Mouse (Mus musculus) frontal cortex, postnatal 25 days (tissue): ENCODE results near the gene Fitm1.

Experiments
- DNase-seq, 2 experiments: peaks; one replicate each; pipeline ENCODE4 v3.0.0; 2022; ENCODE audit warnings: low spot score in 2 of 2

The Fitm1 gene

DNA sequence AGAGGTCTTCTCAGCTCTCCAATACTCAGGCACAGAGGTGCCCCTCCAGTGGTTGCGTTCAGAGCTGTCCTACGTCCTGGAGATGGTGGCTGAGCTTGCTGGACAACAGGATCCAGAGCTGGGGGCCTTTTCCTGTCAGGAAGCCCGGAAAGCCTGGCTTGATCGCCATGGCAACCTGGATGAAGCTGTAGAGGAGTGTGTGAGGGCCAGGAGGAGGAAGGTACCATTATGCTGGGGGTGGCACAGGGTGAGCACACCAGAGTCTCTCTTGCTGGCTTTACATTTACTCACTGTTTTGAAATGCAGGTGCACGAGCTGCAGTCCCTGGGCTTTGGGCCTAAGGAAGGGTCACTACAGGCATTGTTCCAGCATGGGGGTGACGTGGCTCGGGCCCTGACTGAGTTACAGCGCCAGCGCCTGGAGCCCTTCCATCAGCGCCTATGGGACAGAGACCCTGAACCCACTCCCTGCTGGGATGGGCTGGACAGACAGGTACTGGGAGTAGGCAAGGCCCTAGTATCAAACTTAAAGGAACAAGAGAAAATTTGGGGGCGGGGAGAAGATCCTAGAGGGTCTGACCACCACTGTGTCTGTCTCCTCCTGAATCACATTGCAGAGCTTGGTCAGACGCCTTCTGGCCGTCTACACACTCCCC, 20.7 kb downstream of the Fitm1 start:
- DNase-seq, result no peak

GRCm38 (mm10) chr14:55598521-55599390, 23.3 kb downstream of the Fitm1 start:
- DNase-seq, result no peak

GRCm38 (mm10) chr14:55603271-55603632, 27.8 kb downstream of the Fitm1 start, which contains the start of gene Irf9:
Gene Irf9, plus strand, starts transcription at chr14:55603571.
- DNase-seq, result no peak

DNA sequence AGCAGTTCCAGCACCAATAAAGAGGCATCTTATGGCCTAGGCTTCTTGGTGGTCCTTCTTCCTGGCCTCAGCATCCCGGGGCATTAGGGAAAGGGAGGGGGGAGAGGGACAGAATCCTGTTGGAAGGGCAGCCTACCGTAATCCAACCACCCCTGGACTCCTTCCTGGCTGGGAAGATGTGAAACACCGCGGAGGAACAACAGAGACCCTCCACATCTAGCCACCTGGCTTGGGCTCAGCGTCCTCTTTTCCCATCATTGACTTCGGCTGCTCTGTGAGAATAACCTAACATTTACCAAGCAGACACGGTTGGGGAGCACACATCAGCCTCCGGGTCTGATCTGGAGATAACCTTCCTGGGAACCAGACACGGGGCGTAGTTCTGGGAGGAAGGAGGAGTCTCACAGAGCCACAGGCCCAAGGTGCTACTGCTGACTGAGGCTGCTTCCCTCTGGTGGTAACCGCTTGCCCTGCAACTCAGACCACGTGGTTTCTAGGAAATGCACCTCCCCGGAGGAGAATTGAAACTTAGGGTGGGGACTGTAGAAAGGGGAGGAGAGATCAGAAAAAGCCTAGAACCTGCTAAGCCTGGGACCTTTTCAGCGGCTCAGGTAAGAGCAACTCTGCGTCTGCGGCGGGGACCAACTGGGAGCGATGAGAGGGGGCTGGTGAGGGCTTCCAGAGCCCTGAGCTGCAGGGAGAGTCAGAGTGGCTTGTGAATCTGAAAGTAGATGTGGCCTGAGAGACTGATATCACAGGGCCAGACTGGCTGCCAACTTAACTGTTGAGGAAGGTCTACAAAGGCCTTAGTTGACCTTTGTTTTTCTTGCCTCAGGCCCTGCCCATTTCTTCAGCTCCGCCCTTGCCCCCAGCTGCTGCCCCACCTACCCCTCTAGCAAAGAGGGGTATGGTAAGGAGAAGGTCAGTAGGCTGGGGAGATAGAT, 28.5 kb downstream of the Fitm1 start:
- DNase-seq, result peak; percentile 75 to 78

GRCm38 (mm10) chr14:55604823-55605222, 29.4 kb downstream of the Fitm1 start:
- no peak for DNase-seq

- no peak for DNase-seq
These were observed 30.5 kb downstream of the Fitm1 start for GRCm38 (mm10) chr14:55605743-55606459.

DNA sequence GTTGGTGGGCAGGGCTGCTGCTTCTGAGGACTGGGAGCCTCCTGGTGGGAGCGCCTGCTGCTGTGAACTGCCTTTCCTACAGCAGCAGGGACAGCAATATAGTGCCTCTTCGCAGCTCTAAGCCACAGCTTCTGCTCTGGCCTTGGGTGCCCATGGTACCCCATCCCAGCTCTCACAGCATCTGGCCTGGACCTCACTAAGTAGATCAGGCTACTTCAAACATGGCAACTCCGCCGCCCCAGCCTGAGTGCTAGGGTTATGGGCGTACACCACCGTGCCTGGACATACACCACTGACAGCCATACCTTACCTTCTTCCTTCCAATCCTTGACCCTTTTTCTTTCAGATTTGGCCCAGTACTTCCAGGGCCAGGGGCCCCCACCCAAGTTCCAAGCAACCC, 32.9 kb downstream of the Fitm1 start:
- DNase-seq, result no peak

GRCm38 (mm10) chr14:55613346-55613745, 37.9 kb downstream of the Fitm1 start:
- DNase-seq, result no peak

- no peak for DNase-seq
These were observed 39.3 kb downstream of the Fitm1 start for GRCm38 (mm10) chr14:55614565-55615178.

- no peak for DNase-seq
These were observed 40.5 kb downstream of the Fitm1 start for GRCm38 (mm10) chr14:55615876-55616275.

DNA sequence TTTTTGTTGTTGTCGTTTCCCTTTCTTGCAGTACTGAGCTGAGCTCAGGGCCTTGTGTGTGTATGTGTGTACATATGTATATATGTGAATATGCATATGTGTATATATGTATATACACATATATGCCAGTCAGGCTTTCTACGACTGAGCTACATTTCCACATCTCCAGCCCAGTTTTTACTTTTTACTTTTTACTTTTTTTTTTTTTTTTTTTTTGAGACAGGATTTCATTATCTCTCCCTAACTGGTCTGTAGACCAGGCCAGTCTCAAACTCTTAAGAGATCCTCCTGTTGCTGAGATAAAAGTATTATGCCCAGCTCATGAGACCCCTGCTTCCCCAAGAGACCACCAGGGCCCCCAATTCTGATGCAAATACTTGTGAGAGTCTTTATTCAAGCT, 41.4 kb downstream of the Fitm1 start:
- no peak for DNase-seq

DNA sequence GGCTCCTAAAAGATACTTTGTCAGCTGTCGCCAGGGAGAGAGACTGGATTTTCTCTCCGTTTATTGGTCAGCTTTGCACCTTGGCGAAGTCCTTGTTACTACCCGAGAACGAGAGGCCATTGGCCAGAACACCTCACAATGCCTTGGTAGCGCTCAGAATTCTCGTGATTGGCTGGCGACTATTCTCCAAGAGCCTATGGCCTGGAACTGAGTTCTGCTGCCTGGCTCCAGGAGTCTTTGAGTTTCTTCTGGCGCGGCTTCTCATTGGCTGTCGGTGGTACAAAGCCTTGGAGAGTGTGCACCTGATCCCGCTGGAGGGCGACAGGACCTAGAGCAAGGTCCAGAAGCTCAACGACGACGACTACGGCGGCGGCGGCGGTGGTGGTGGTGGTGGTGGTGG, 42.4 kb downstream of the Fitm1 start, which contains the start of gene Rec8:
Rec8 (plus strand) TSS at position 216 of the 400 bp plus-strand sequence.
- no peak for DNase-seq

DNA sequence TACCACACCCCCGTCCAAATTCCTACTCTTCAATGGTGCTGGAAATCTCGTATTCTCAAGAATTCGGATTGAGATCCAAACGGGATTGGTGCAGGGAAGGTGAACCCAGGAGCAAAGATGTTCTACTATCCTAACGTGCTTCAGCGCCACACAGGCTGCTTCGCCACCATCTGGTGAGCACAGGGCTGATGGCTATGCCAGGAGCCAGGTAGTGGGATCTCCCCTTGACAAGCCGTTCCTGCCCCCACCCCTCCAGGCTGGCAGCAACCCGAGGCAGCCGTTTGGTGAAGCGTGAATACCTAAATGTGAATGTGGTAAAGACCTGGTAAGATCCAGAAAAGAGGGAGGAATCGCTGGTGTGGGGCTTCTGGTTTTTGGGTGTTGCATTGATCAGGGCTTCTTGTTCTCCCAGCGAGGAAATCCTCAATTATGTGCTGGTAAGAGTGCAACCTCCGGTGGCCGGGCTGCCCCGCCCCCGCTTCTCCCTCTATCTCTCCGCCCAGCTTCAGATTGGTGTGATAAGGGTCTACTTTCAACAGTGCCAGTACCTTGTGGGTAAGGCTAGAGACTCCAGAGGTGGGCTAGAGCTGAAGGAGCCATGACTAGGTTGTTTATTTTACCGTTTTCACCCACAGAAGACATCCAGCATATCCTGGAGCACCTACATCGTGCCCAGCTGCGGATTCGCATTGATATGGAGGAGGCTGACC, 43.2 kb downstream of the Fitm1 start:
- no peak for DNase-seq
